Mouse (Mus musculus) brain, embryonic 14.5 days (tissue): Measurements from ENCODE around the gene Nectin3.

Experiments used
- CTCF ChIP-seq: fragments of 200-500 bp; IDR thresholded peaks from 2 replicates; pipeline ENCODE4 v1.5.1; 2012; ENCODE audit warnings: inconsistent platforms, mild to moderate bottlenecking, moderate library complexity, borderline replicate concordance; ENCODE audit not compliant: insufficient read depth, insufficient read length; ENCODE audit errors: extremely low read depth
- POLR2A ChIP-seq: fragments of 200-500 bp; IDR thresholded peaks from 2 replicates; pipeline ENCODE4 v1.6.1; 2012; ENCODE audit warnings: mild to moderate bottlenecking, inconsistent platforms, borderline replicate concordance; ENCODE audit not compliant: poor library complexity, insufficient read depth, insufficient read length, severe bottlenecking; ENCODE audit errors: extremely low read depth

DNA sequence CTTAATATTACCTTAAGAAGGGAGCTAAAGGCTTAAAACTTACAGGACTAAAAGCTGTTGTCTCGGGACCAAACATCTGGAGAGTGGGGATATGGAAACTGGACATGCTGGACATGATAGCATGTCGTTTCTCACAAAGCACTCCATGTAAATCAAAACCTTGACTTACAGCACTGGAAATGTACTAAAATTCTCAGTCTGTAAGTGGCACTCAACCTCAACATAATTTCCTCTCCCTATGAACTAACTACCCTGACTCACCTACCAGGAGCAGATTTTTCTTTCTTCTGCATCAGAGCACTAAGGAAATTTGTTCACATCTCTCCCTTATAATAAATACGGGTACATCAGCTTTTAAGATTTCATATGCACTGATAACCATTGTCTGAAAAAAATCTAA is 3.1 kb downstream of the Nectin3 start:
- TF ChIP-seq POLR2A (no peak), CTCF (no peak)
